Mouse (Mus musculus) small intestine, adult 10 weeks (tissue): Measurements from ENCODE around the gene Tedc2. TPM values are rescaled to one million over a fixed set of nuclear protein-coding genes. Genes with fewer than 3 reads are reported as not detected.

Experiments
- polyA plus RNA-seq: library from polyadenylated mRNA; stranded (reverse); fragments of 350-450 nt; fragmentation: Illumina TruSeq; extraction: RNeasy Lipid Tissue Mini Kit (QIAGEN cat#74804); gene quantifications from one replicate; pipeline ENCODE4 v1.2.3, GENCODE M21; 2014; ENCODE audit warnings: low replicate concordance

Gene Tedc2
- 2.5 TPM for polyA plus RNA-seq

GRCm38 (mm10) chr17:24220435-24221411 lies at the start of gene Tedc2:
TSS of gene Tedc2 (minus strand) at chr17:24220851.

DNA sequence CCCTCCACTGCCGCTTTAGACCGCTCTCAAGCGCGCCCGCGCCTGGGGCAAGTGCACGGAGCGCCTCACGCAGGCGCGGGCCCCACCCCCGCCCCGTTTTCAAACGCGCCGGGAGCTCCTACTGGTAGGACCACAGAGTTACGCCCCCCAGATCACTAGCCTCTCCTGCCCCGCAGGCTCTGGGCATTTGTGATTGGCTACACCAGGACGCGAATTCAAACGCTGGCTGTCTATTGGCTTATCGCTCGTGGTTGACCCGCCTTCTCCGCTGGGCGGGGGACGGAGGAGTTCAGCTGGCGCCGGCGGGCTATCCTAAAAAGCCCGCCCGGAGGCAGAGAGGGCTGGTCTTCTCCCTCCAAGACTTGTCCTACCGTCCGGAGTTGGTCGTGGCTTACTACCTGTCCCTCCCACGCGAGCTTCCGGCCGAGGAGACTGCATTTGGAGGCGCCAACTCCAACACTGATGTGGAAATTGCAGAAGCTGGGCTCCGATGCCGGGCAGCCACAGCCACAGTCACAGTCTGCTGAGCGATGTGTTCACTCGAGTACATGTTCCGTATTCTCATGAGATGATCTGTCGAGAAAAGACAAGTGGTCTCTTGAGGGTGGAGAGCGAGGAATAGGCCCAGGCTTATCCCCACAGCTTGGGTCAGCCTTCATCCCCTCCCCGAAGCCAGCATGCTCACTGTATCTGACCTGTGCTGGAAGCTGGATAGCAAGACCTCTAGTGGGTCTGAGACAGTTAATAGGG lies 30.8 kb upstream of the Tedc2 start, which contains the start of gene Ccnf:
Gene Ccnf, minus strand, starts transcription at position 165 of the 750 bp plus-strand sequence.

DNA sequence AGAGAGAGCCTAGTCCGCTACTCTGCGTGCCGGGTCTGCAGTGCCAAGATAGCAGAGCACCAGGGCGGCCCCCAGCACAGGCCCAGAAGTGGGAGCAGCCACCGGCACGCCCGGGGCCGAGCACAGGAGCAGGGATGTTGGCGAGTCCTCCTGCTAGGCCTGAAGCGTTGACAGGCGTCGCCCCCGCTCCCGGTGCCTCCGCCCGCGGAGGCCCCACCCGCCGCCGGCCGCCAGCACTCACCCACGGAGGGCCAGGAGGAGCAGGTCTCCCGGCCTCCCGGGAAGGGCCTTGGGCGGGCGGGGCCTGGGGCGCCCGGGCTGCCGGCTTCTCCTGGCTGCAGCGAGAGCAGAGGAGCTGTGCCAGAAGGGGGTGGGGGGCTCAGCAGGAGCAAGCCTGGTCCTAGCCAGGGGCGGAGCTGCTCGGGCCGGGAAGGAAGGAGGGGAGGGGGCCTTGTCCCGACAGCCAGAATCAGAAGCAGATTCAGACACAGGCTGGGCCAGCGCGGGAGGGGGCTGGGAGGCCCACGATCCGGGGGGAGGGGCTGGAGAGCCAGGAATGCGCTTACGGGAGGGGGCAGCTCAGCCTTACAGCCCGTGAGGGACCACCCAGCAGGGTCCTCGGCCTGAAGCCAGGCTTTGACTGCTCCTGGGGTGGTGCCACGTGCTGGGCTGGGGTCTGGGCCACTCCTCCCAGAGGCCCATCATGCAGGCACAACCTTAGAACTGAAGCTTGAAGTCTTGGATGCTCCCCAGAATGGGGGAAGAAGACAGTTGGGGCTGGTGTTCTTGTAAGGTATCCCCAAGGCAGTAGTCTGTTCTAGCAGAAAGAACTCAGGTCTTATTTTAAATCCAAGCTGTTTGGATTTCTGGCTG lies 11.4 kb downstream of the Tedc2 start, which contains the start of gene Ntn3:
Gene Ntn3, minus strand, starts transcription at position 489 of the 873 bp plus-strand sequence.

GRCm38 (mm10) chr17:24205284-24205888 lies 15.3 kb downstream of the Tedc2 start, which contains the start of gene Tbc1d24:
TSS of gene Tbc1d24 (minus strand) at chr17:24205562.

GRCm38 (mm10) chr17:24169317-24170065 lies 51.2 kb downstream of the Tedc2 start, which contains the start of gene Atp6v0c:
TSS of gene Atp6v0c (minus strand) at chr17:24169702.

Other genes with a start within 250 kb of the Tedc2 start
- gene Prss30, start 240.3 kb downstream of the Tedc2 start, polyA plus RNA-seq: 4.3 TPM
- not detected for gene Prss22, start 222.8 kb downstream of the Tedc2 start, polyA plus RNA-seq
- gene Prss27, start 182.7 kb downstream of the Tedc2 start, polyA plus RNA-seq: not detected
- gene Kctd5, start 147.4 kb downstream of the Tedc2 start, polyA plus RNA-seq: 107 TPM
- gene Pdpk1, start 69.9 kb downstream of the Tedc2 start, polyA plus RNA-seq: 35.3 TPM
- 0.74 TPM for gene Amdhd2, start 57.1 kb downstream of the Tedc2 start, polyA plus RNA-seq
- 38.1 TPM for gene Atp6v0c, start 51.1 kb downstream of the Tedc2 start, polyA plus RNA-seq
- 34.6 TPM for gene Tbc1d24, start 15.3 kb downstream of the Tedc2 start, polyA plus RNA-seq
- gene Ntn3, start 11.3 kb downstream of the Tedc2 start, polyA plus RNA-seq: not detected
- gene Ccnf, start 30.6 kb upstream of the Tedc2 start, polyA plus RNA-seq: 1.9 TPM
- not detected for gene Abca17, start 130.2 kb upstream of the Tedc2 start, polyA plus RNA-seq
- 1.4 TPM for gene Abca3, start 131.1 kb upstream of the Tedc2 start, polyA plus RNA-seq
- 70.5 TPM for gene Rnps1, start 193.7 kb upstream of the Tedc2 start, polyA plus RNA-seq
- 15.5 TPM for gene Eci1, start 205.8 kb upstream of the Tedc2 start, polyA plus RNA-seq
- not detected for gene Dnase1l2, start 222.3 kb upstream of the Tedc2 start, polyA plus RNA-seq
- gene E4f1, start 249.5 kb upstream of the Tedc2 start, polyA plus RNA-seq: 0.67 TPM
- 39.1 TPM for gene Pgp, start 249.5 kb upstream of the Tedc2 start, polyA plus RNA-seq